Comparison of ENCODE assay signal across 26 mouse cellular contexts in the genomic region with DNA sequence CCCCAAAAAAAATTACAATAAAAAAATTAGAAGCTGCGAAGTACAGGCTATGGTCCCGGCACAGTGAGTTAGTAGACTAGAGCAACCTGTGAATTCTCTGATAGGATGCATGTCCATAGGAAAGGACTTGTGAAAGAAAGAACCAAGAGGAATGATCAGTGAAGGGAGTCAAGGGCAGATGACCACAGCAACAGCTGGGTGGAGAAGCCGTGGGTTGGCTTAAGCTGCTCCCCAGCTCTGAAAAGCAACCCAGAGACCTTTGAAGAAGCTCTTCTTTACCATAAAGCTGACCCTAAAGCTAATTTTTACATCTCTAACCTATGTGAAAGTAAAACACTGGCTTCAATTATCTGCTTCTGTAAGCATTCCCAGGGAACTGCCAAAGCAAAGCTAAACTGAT.
"Had no signal": no experiment of that assay in that cellular context is flagged by ENCODE, and none has a peak within 500 bp of the region (broad histone marks: within the 10 kb centered on the region; RNA-seq: fewer than 3 reads in every experiment).

No protein-coding gene starts in this region.

- H3K9me3 ChIP-seq: embryonic facial prominence, embryonic 13.5 days; embryonic facial prominence, embryonic 15.5 days; forebrain, embryonic 10.5 days; forebrain, embryonic 12.5 days; forebrain, embryonic 13.5 days; forebrain, embryonic 15.5 days had no signal

- H3K4me3 ChIP-seq: embryonic facial prominence, embryonic 13.5 days; embryonic facial prominence, embryonic 15.5 days; erythroblast, embryonic 14.5 days; forebrain, embryonic 10.5 days; forebrain, embryonic 12.5 days; forebrain, embryonic 13.5 days; forebrain, embryonic 15.5 days; gastrocnemius, adult 2 months; heart, adult 2 months had no signal

- H3K27me3 ChIP-seq: embryonic facial prominence, embryonic 13.5 days; embryonic facial prominence, embryonic 15.5 days; forebrain, embryonic 12.5 days; forebrain, embryonic 13.5 days; forebrain, embryonic 15.5 days had no signal

- H3K36me3 ChIP-seq: embryonic facial prominence, embryonic 13.5 days; embryonic facial prominence, embryonic 15.5 days; forebrain, embryonic 10.5 days; forebrain, embryonic 12.5 days; forebrain, embryonic 15.5 days had no signal

- DNase-seq: cerebellum, adult 2 months; cerebellum, adult 8-10 months; cerebellum, adult 9-10 months; cerebellum, adult 9-11 months; cerebellum, postnatal 10 days; cerebellum, postnatal 14 days; cerebellum, postnatal 25 days; cerebellum, postnatal 36 days; embryo, embryonic 11 days; forebrain, postnatal 0 days; gastrocnemius, adult 2 months; gastrocnemius, postnatal 14 days; gastrocnemius, postnatal 25 days; gastrocnemius, postnatal 36 days; heart, adult 11 months; heart, adult 18-20 months; heart, adult 2 months had no signal

- H3K4me2 ChIP-seq: embryonic facial prominence, embryonic 13.5 days; embryonic facial prominence, embryonic 15.5 days; forebrain, embryonic 12.5 days; forebrain, embryonic 13.5 days; forebrain, embryonic 15.5 days had no signal

- H3K9ac ChIP-seq: embryonic facial prominence, embryonic 13.5 days; embryonic facial prominence, embryonic 15.5 days; forebrain, embryonic 12.5 days; forebrain, embryonic 13.5 days; forebrain, embryonic 15.5 days; forebrain, postnatal 0 days had no signal

- ATAC-seq: forebrain, embryonic 13.5 days; forebrain, embryonic 14.5 days; forebrain, embryonic 15.5 days; forebrain, embryonic 16.5 days; forebrain, postnatal 0 days had no signal

- H3K27ac ChIP-seq: embryonic facial prominence, embryonic 13.5 days; embryonic facial prominence, embryonic 15.5 days; forebrain, embryonic 10.5 days; forebrain, embryonic 12.5 days; forebrain, embryonic 13.5 days; forebrain, embryonic 15.5 days; gastrocnemius, adult 2 months; heart, adult 2 months had no signal
